Mouse (Mus musculus): ENCODE measurements around the gene Fam216b.

The Fam216b gene

DNA sequence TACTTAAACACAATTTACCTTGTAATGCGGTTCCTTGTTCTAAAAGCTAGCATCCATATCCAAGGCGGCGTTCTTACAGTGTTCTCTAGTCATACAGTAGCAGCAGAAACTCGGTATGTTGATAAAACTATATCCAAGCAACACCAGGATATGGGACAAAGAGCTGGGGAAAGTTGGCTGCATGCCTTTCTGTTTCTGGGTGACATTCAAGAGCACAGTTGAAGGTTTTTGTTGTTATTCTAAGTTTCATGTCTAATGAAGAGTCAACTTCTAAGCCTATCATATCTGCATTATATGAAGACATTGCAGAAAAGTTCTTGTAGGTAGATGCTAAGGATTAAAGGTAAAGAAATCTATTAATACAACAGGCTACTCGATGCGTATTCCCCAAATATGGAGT lies at the start of gene Fam216b:
TSS of gene Fam216b (minus strand) at position 101 of the 400 bp plus-strand sequence.
- DNase-seq (ENCODE audit: low read depth): no peak

DNA sequence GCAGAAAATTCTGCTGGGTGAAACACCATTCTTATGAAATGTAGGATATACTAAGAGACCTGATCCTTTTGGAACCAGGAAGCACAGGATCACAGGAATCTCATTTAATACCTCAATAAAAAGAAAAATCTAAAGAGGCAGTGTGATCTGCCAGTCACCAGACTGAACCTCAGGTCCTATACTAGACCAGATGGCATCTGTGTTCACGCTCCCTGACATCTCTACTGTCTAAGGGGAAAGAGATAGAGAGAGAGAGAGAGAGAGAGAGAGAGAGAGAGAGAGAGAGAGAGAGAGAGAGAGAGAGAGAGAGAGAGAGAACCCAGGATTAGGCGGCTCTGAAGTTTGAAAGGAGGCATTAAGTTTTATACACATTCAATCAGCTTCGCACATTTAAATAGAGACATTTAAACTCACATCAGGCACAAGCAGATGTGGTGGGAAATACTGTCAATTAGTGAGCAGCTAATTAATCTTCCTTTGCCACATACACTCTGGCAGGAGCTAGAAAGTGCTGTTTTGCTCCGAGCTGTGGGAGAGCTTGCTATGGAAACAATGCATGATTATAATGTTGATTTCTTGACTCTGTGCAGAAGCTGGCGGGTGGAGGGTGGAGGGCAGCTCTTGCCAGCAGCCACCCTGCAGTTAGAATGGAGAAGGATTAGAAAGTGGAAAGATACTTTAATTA lies 43.7 kb upstream of the Fam216b start:
- no peak for DNase-seq (ENCODE audit: low read depth)

- DNase-seq (ENCODE audit: low read depth): no peak
Measured at GRCm38 (mm10) chr14:78126670-78127069, 37.9 kb upstream of the Fam216b start.

DNA sequence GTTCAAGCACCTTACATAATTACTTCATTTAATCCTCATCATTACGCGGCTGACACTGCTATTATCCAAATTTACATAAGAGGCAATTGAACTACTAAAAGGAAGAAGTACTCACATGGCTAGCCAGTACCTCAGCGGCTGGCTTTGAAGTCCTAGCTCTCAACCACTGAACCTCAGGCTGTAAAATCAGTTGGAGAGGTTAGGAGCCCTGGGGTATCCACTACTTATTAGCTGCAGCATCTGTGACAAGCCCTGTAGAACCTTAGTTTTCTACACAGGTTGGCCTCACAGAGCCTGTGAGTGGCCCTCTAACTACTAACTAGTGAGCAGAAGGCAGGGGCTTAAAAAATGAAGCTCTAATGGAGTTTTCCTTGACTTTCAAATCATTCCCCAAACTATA lies 31.5 kb upstream of the Fam216b start:
- no peak for DNase-seq (ENCODE audit: low read depth)

- peak; percentile 66 for DNase-seq (ENCODE audit: low read depth)
Measured at GRCm38 (mm10) chr14:78119449-78120200, 30.8 kb upstream of the Fam216b start.

GRCm38 (mm10) chr14:78117671-78118070 lies 28.9 kb upstream of the Fam216b start:
- no peak for DNase-seq (ENCODE audit: low read depth)

- DNase-seq (ENCODE audit: low read depth): no peak
Measured at GRCm38 (mm10) chr14:78117268-78117667, 28.5 kb upstream of the Fam216b start.

- no peak for DNase-seq (ENCODE audit: low read depth)
Measured at GRCm38 (mm10) chr14:78112466-78112865, 23.7 kb upstream of the Fam216b start.

- no peak for DNase-seq (ENCODE audit: low read depth)
Measured at GRCm38 (mm10) chr14:78110871-78111270, 22.1 kb upstream of the Fam216b start.

DNA sequence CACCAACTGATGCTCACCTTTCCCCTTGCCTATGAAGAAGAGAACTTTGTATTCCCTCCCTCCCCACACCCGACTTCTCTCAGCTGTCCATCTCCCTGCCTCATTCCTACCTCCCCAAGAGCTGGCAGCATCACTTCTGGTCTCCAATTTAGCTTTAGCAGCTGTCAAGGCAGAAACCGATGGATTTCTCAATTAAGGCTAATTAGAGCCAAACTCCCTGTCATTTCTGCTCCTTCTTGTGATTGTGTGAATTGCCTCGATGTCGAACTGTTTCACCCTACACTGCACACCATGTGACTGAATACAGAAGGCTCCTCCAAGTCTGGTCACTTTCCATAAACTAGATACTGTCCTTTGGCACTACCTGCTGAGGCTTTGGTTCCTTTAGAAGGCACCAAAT lies 20.6 kb upstream of the Fam216b start:
- DNase-seq (ENCODE audit: low read depth): no peak

- no peak for DNase-seq (ENCODE audit: low read depth)
Measured at GRCm38 (mm10) chr14:78108388-78108787, 19.6 kb upstream of the Fam216b start.

GRCm38 (mm10) chr14:78089591-78089990 lies 784 bp upstream of the Fam216b start:
- no peak for DNase-seq (ENCODE audit: low read depth)

- no peak for DNase-seq (ENCODE audit: low read depth)
Measured at GRCm38 (mm10) chr14:78083465-78083864, 5.3 kb downstream of the Fam216b start.

- DNase-seq (ENCODE audit: low read depth): peak; percentile 84
Measured at GRCm38 (mm10) chr14:78077508-78077907, 11.3 kb downstream of the Fam216b start.

GRCm38 (mm10) chr14:78065938-78066710 lies 22.7 kb downstream of the Fam216b start:
- DNase-seq (ENCODE audit: low read depth): no peak

DNA sequence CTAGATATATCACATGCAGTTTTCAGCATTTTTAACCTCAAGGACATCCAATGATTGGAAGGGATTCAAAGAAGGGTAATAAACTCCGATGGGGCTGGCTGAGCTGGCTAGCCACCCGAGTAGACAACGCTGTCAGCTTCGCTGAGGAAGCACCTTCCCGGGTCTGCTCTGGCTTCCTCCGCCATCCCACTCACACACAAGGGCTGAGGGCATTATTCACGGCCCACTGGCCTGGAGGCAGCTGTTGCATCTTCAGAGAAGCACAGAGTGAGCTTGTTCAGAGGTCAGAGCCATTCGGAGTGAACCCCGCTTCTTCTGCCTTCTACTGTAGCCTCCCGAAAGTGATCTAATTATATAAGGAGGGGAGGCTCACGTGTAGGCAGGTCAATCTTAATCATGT lies 26.3 kb downstream of the Fam216b start:
- DNase-seq (ENCODE audit: low read depth): no peak

GRCm38 (mm10) chr14:78060609-78060951 lies 28.2 kb downstream of the Fam216b start:
- no peak for DNase-seq (ENCODE audit: low read depth)

- DNase-seq (ENCODE audit: low read depth): no peak
Measured at GRCm38 (mm10) chr14:78059878-78060608, 28.8 kb downstream of the Fam216b start.

GRCm38 (mm10) chr14:78057362-78057761 lies 31.4 kb downstream of the Fam216b start:
- DNase-seq (ENCODE audit: low read depth): no peak

DNA sequence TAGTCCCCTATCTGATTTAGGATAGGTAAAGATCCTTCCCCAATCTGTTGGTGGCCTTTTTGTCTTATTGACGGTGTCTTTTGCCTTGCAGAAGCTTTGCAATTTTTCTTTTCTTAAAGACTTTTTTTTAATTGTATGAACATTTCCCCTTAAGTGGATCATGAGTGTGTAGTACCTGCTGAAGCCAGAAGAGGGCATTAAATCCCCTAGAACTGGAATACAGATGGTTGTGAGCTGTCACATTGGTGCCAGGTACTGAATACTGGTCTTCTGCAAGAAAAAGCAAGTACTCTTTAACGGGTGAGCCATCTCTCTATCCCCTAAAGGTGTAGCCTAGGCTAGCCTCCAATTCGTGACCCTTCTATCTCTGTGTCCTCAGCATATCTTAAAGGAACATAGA lies 32.4 kb downstream of the Fam216b start:
- DNase-seq (ENCODE audit: low read depth): peak; percentile 34

- DNase-seq (ENCODE audit: low read depth): no peak
Measured at GRCm38 (mm10) chr14:78048674-78049073, 40.1 kb downstream of the Fam216b start.

- no peak for DNase-seq (ENCODE audit: low read depth)
Measured at GRCm38 (mm10) chr14:78048258-78048657, 40.5 kb downstream of the Fam216b start.

Measured in 416B (cell line).